Mouse (Mus musculus): ENCODE results near the gene Keg1.
"Not testable (repeated sequence)": the region's sequence is repeated elsewhere in the genome, so short reads cannot be mapped to it uniquely, and the experiment has no call there.

Keg1 gene

DNA sequence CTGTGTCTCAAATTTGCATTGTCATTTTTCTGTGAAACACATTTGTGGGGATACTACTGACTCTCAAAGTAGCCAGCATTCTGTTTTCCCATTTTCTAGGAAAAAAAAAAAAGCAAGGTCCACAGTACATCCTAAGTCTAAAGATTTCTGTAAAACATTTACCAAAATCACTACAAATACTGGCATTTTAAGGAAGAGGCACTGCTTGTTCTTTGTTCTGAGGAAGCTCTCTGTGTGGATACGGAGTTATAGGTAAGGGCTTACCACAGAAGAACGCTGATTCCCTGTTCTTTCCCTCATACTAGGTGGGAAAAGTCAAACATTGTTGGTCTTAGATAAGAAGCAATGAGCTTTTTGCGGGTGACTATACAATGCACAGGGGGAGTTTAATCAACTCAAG, at the start of gene Keg1:
Gene Keg1 (plus strand): TSS at position 197 of the 400 bp plus-strand sequence.
- no peak for DNase-seq (ENCODE audit: low spot score)

GRCm38 (mm10) chr19:12649511-12649910, 46.1 kb upstream of the Keg1 start:
- no peak for DNase-seq (ENCODE audit: low spot score)

DNA sequence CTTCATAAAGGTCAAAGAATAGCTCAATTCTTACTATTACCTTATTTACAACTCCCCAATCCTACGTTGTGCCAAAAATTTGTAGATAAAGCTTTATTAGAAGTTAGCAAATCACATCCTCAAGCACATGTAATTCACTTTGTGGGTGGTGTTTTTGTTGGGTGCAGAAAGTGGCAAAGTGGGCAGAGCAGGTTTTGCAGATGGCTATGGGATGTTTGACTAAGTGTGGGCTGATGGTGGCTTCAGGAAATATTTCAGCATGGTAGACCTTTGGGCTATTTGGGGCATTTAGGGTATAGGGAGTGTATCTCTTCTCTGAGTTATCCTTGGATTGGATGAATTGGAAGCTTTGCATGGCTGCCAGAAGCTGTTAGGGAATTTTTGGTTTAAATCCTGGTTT, 29.4 kb upstream of the Keg1 start:
- DNase-seq (ENCODE audit: low spot score) = no peak

DNA sequence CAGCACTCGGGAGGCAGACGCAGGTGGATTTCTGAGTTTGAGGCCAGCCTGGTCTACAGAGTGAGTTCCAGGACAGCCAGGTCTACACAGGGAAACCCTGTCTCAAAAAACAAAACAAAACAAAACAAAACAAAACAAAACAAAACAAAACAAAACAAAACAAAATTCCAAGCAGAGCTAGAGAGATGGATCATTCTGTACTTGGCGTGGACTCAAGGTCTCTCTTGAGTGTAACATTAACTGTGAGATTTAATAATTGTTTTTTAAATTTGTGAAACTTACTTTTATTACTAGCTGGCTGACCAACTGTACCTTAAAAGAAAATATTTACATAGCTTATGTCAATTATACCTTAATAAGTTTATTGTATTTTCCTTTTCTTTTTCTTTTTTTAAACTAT, 27.0 kb upstream of the Keg1 start:
- not testable (repeated sequence) for DNase-seq (ENCODE audit: low spot score)

DNA sequence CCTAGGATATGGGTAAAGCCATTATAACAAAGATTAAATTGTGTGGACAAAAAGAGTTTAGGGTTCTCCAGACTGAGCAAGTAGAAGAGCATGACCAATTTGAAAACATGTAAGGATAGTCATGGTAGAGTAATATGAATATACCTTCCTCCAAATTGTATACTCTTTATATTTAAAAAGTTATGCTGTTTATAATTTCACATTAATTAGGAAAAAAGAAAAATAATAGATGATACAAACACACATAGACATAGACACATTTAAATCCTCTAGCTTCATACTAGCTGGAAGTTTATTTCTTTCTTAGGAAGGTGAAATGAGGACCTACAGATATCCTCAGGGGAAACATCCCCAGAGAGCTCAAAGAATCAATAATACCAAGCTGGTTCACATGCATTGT, 25.4 kb upstream of the Keg1 start, which contains the start of gene Olfr1442:
Gene Olfr1442 (plus strand): TSS at position 301 of the 400 bp plus-strand sequence.
- DNase-seq (ENCODE audit: low spot score) = no peak

DNA sequence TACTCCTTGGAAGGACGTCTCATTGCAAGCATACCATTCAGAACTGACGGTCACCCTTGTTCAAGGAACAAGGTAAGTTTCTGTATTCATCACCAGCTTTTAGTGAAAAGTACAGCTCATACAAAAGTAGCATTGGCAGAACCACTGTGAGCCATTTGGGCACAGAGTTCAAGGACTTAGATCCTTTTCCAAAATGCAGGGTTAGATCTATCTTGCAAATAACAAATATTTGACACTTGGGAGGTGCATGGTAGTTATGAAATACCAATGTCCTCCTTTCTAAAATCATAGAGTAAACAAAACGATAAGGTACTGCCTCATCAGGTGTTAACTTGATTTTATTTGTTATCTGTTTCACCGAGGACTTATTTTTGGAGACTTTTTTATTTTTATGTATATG, 24.5 kb upstream of the Keg1 start:
- no peak for DNase-seq (ENCODE audit: low spot score)

DNA sequence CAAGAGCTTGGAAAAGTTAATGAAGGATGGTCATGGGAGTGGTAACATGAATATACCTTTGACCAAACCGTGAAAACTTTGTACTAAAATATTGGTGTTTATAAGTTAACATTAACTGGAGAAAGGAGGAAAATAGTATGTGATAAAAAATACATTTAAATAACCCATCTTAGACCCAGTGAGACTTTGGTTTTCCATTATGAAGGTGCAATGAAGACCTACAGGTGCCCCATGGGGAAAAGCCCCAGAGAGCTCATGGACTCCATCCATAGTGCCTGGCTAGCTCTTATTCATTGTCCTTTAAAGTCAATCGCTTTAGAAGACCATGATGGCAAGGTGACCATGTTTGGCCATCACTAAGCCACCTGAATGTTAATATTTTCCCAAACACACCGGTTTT, 17.8 kb upstream of the Keg1 start, which contains the start of gene Olfr1443:
Gene Olfr1443 (plus strand): TSS at position 301 of the 400 bp plus-strand sequence.
- DNase-seq (ENCODE audit: low spot score) = no peak

GRCm38 (mm10) chr19:12684638-12685037, 10.9 kb upstream of the Keg1 start:
- DNase-seq (ENCODE audit: low spot score) = no peak

- DNase-seq (ENCODE audit: low spot score) = no peak
Measured at GRCm38 (mm10) chr19:12685231-12685630, 10.4 kb upstream of the Keg1 start.

- no peak for DNase-seq (ENCODE audit: low spot score)
Measured at GRCm38 (mm10) chr19:12696221-12696620, 635 bp downstream of the Keg1 start.

GRCm38 (mm10) chr19:12708458-12708857, 12.9 kb downstream of the Keg1 start:
- no peak for DNase-seq (ENCODE audit: low spot score)

GRCm38 (mm10) chr19:12708986-12709385, 13.4 kb downstream of the Keg1 start:
- no peak for DNase-seq (ENCODE audit: low spot score)

DNA sequence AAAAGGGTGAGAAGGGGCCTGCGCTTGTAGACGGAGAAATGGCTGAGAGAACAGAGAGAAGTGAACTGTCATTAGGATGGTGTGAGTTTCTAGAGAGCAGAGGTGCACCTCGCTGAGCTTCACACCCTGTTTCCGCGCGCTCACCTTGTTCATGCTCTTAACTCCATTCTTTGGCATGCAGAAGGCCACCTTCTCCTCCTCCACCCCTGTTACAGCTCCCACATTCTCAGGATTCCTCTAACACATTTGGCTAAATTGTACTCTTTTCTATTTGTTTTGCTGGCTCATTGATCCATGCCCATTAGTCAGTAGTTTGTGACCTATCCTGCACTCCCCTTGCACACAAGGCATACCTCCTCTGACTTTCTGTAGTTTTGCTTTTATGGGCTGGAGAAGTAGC, 23.6 kb downstream of the Keg1 start:
- DNase-seq (ENCODE audit: low spot score) = no peak

GRCm38 (mm10) chr19:12720463-12720862, 24.9 kb downstream of the Keg1 start:
- DNase-seq (ENCODE audit: low spot score) = no peak

DNA sequence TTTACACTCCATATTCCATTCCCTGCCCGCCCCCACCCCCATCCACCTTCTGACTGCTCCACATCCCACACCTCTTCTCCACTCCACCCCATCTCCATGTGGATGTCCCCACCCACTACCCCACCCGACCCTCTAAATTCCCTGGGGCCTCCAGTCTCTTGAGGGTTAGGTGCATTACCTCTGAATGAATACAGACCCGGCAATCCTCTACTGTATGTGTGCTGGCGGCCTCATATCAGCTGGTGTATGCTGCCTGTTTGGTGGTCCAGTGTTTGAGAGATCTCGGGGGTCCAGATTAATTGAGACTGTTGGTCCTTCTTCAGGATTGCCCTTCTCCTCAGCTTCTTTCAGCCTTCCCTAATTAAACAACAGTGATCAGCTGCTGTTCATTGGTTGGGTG, 25.3 kb downstream of the Keg1 start:
- DNase-seq (ENCODE audit: low spot score) = not testable (repeated sequence)

DNA sequence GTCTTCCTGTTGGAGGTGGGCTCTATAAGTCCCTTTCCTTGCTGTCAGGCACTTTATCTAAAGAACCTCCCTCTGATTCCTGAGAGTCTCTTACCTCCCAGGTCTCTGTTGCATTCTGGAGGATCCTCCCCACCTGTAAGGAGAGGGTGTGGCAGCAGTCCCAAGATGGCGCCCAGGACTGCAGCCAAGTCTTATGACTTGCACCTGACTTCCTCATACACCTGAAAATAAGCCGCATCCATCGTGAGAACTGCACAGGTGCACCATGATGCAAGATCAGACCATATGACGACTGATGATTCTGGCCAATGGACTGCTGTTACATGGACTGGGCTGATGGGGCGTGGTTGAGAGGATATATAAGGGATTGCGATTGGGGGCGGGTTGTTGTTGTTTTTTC, 26.0 kb downstream of the Keg1 start:
- not testable (repeated sequence) for DNase-seq (ENCODE audit: low spot score)

- DNase-seq (ENCODE audit: low spot score) = peak; percentile 5
Measured at GRCm38 (mm10) chr19:12722308-12722707, 26.7 kb downstream of the Keg1 start.

DNA sequence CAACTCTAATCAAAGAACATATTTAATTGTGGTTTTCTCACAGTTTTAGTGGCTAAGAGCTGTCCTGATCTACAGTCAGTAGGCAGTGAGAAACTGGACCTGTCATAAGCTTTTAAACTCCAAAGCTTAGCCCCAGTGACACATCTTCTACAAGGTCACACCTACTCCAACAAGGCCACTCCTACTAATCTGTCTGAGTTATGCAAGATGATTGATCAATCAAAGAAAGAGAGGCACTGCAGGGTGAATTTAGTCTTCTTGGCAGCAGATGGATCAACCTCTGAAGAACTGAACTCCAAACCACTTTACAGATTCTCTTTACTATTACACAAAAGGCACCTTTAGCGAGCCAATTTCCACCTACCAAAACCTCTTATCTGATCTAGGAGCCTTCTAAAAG, 30.3 kb downstream of the Keg1 start:
- no peak for DNase-seq (ENCODE audit: low spot score)

DNA sequence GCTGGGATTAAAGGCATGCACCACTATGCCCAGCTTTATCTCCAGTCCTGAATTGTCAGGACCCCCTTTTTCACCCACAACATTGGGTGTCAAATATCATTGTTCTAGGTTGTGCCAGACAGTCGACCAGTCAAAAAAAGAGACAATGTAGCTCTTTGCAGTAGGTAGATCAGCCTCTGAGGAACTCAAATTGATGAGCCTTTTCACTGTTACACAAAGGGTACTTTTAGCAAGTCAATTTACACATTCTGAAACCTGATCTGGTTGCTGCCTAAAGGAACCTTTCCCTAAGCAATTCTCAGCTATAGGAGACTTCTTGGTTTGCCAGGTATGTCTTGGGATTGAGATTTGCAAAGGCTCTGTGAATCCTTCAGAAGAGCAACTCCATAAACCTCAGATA, 35.5 kb downstream of the Keg1 start:
- no peak for DNase-seq (ENCODE audit: low spot score)

DNA sequence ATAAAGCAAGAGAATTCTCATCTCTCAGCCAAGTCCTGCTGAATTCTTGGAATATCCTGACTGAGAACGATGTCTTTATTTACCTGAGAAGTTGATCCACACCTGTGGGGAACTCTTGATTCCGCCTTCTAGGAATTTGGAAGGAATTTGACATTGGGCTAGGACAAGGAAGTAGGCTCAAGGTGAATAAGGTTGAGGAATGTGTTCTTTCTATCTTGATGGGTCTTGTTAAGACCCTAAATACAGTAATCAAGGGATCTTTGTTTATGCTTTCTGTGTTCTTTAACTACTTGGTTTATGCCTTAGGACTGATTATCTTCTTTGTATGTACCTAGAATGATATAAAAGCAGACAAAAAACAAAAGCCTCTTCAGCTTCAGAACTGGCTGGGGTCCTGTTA, 36.4 kb downstream of the Keg1 start:
- no peak for DNase-seq (ENCODE audit: low spot score)

- no peak for DNase-seq (ENCODE audit: low spot score)
Measured at GRCm38 (mm10) chr19:12756286-12756685, 60.7 kb downstream of the Keg1 start.

DNA sequence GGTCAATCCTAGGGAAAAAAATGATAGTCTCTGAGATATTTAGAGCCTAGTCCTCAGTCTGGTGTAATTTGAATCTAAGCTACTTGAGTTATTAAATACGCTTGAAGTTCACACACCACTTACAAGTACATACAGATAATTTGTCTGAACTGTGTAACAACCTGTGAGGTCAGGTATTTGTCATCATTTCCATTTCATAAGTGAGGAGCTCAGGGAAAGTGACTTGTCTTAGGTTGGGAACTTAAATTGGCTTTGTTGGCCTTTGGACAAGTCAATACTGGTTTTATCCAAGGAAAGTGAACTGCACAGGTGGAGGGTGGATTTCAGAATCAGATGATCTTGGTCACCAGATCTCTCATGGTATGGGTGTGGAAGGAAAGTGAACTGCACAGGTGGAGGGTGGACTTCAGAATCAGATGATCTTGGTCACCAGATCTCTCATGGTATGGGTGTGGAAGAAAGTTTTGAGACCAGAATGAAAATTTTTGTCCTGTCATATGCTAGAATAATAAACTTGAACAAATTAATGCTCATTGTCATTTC, 63.4 kb downstream of the Keg1 start:
- DNase-seq (ENCODE audit: low spot score) = no peak

DNA sequence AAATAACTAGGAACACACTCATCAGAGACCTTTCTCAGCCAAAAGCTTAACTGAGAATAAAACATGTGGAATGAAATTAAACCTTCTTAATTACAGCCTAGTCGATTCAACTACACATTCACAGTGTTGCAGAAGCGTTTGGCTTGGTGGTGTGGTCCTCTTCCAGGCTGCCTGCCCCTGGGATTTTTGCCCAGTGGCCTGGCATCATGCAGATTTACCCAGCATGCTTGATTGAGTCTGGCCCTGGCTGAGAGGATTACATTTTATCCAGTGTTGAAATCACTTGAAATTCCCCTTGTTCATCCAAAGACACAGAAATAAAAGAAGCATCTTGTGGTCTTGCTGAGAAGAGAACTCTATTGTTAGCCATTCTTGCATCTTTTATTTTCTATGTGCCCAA, 64.1 kb downstream of the Keg1 start:
- peak; percentile 58 for DNase-seq (ENCODE audit: low spot score)
